Mouse (Mus musculus) MEL (cell line): ENCODE data around the gene Il3.
A peak's percentile ranks its signal among the peaks of the same experiment; 100 is the strongest.

Experiments
- BHLHE40 ChIP-seq: IDR thresholded peaks from 2 replicates; pipeline ENCODE4 v1.6.1; 2012; ENCODE audit warnings: low read depth, mild to moderate bottlenecking, inconsistent platforms, low read length, improper control_type of control experiment, borderline replicate concordance
- CTCF ChIP-seq, 3 experiments: IDR thresholded peaks in 2 of 3; conservative IDR thresholded peaks in 1 of 3; 2 replicates each; pipeline ENCODE4 v1.5.1; 2011 to 2012; ENCODE audit warnings: low read length in 3 of 3, low read depth in 2 of 3, mild to moderate bottlenecking in 2 of 3, improper control_type of control experiment in 1 of 3, inconsistent platforms in 1 of 3, mixed read lengths in 1 of 3, moderate library complexity in 1 of 3; ENCODE audit not compliant: control insufficient read depth in 1 of 3, insufficient read depth in 1 of 3, poor library complexity in 1 of 3, severe bottlenecking in 1 of 3
- E2F4 ChIP-seq: IDR thresholded peaks from 2 replicates; pipeline ENCODE4 v1.6.1; 2011; ENCODE audit warnings: low read depth, low read length, improper control_type of control experiment, borderline replicate concordance
- ELF1 ChIP-seq: IDR thresholded peaks from 2 replicates; pipeline ENCODE4 v1.6.1; 2014; ENCODE audit warnings: low read depth, mild to moderate bottlenecking, inconsistent platforms, low read length, improper control_type of control experiment, moderate library complexity
- GABPA ChIP-seq: IDR thresholded peaks from 2 replicates; pipeline ENCODE4 v1.6.1; 2012; ENCODE audit warnings: low read depth, mild to moderate bottlenecking, inconsistent platforms, low read length, improper control_type of control experiment, moderate library complexity
- HCFC1 ChIP-seq: IDR thresholded peaks from 2 replicates; pipeline ENCODE4 v1.6.1; 2012; ENCODE audit warnings: low read depth, mild to moderate bottlenecking, inconsistent platforms, low read length, improper control_type of control experiment, moderate library complexity
- NRF1 ChIP-seq: IDR thresholded peaks from 2 replicates; pipeline ENCODE4 v1.6.1; 2014; ENCODE audit warnings: low read depth, mild to moderate bottlenecking, inconsistent platforms, low read length, improper control_type of control experiment, moderate library complexity; ENCODE audit not compliant: poor library complexity, insufficient read depth, severe bottlenecking
- POLR2A ChIP-seq, 2 experiments: IDR thresholded peaks; 2 replicates each; pipeline ENCODE4 v1.6.1; 2011 to 2012; ENCODE audit warnings: low read length in 2 of 2, mild to moderate bottlenecking in 2 of 2, control low read depth in 1 of 2, improper control_type of control experiment in 1 of 2, low read depth in 1 of 2, moderate library complexity in 1 of 2; ENCODE audit not compliant: control insufficient read depth in 1 of 2, insufficient read depth in 1 of 2, poor library complexity in 1 of 2
- POLR2AphosphoS2 ChIP-seq: IDR thresholded peaks from 2 replicates; pipeline ENCODE4 v1.6.1; 2011; ENCODE audit warnings: low read length, improper control_type of control experiment
- POLR2AphosphoS5 ChIP-seq: IDR thresholded peaks from 2 replicates; pipeline ENCODE4 v1.6.1; 2012; ENCODE audit warnings: low read depth, borderline replicate concordance, mild to moderate bottlenecking, inconsistent platforms, low read length, moderate library complexity, mixed read lengths
- RCOR1 ChIP-seq: IDR thresholded peaks from 2 replicates; pipeline ENCODE4 v1.6.1; 2012; ENCODE audit warnings: low read depth, mild to moderate bottlenecking, inconsistent platforms, low read length, improper control_type of control experiment
- USF1 ChIP-seq: IDR thresholded peaks from 2 replicates; pipeline ENCODE4 v1.6.1; 2014; ENCODE audit warnings: low read depth, mild to moderate bottlenecking, inconsistent platforms, low read length, improper control_type of control experiment, moderate library complexity
- ZMIZ1 ChIP-seq: IDR thresholded peaks from 2 replicates; pipeline ENCODE4 v1.6.1; 2012; ENCODE audit warnings: low read depth, mild to moderate bottlenecking, inconsistent platforms, low read length, improper control_type of control experiment, moderate library complexity

- TF ChIP-seq POLR2AphosphoS2 (no peak), USF1 (no peak), CTCF (IDR thresholded peaks at IDR 0.05 in 2 of 3, conservative IDR thresholded peaks at IDR 0.05 in 1 of 3; ENCODE audit: control insufficient read depth in 1 of 3, insufficient read depth in 1 of 3, low read depth in 2 of 3, low read length in 3 of 3, poor library complexity in 1 of 3, severe bottlenecking in 1 of 3) (peak; percentile 59 to 96 (median 87)), BHLHE40 (no peak), ZMIZ1 (no peak), E2F4 (no peak), POLR2AphosphoS5 (no peak), NRF1 (no peak), GABPA (no peak), HCFC1 (no peak), ELF1 (peak; percentile 33; the same call in 1 of the 2 replicates), RCOR1 (no peak), POLR2A (IDR thresholded peaks at IDR 0.05; ENCODE audit: control insufficient read depth in 1 of 2, insufficient read depth in 1 of 2, low read depth in 1 of 2, low read length in 2 of 2, poor library complexity in 1 of 2) (no peak)
Measured at GRCm38 (mm10) chr11:54307139-54307816, 40.2 kb upstream of the Il3 start.
